Mouse (Mus musculus): Measurements from ENCODE around the gene Sept12.

Gene Sept12

DNA sequence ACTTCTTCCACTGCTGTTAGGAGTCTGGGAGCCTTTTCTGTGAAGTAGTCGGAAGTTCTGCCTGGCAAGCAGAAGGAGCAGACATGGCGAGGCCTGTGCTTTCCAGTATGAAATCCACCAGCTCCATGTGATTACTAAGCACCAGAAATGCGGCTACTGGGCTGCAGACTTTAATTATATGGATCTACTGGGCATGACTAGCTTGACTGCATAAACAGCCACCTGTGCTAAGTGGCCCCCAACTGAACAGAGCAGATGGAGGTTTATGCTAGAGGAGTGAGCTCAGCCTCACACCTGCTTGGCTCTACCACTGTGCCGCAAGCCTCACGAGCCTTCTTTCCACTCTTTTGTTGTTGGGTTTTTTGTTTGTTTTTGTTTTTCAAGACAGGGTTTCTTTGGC is 23.1 kb downstream of the Sept12 start:
- DNase-seq: peak; percentile 52

DNA sequence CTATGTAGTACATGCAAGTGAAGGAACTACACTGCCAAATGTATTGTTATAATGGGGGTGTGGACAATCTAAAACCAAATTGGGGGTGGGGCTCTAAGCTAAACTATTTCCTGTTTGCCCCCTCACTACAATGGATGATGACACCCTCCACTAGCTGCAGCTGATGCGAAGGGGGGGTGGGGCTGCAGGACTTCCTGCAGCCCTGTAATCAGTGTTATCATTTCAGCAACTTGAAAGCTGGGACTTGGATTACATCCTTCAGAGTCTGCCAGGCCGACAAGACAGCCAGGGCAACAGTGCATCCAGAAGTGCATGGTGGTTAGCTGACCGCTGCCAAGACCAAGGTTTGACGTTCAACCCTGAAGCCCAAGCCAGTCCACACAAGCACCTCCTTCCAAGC is 26.0 kb downstream of the Sept12 start:
- DNase-seq: no peak

DNA sequence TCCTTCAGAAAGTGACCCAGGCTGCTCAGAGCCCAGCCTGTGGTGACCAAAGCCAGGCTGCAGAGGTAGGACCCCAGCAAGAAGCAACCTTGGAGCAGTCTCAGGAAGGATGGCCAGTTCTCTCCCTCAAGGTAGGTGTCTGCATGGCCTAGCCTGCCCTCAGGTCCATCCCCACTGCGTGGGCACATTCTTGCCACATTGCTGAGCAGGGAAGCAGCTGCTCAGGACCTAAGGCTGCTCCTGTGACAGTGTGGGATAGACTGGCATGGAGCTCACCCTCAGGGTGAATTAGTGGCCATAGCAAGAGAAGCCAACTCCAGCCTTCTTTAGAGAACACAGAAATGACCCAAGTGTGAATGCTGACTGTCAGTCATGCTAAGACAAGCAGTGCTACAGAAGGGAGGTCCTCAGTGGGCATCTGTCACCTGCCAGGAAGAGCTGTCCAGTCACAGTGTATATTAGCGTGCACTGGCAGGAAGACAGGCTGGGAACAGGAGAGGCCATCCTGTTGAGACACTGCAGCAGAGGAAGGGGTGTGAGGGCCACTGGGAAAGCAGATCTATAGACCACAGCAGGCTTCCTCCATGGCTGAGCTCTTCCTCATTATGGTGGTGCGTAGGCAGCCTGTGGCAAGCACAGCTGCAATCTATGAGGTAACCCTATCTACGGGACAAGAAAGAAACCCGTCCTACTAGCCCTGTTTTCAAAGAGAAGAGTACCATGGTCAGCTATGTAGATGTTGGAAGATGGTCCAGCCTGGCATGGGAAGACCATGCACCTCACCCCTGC is 28.4 kb downstream of the Sept12 start:
- DNase-seq: no peak

DNA sequence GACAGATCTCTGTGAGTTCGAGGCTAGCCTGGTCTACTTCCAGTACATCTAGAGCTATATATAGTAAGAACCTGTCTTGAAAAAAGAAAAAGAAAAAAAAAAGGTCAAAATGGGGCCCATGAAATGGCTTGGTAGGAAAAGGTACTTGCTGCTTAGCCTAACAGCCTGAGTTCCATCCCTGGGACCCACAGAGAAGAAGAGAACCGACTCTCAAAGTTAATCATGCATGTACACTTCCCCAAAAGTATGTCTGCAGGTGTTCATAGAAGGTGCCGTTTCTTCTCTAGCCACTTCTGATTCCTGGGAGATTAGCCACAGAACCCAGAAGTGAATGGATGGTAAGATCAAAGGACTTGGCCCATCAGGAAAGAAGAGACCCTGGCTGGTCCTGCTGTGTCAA is 29.2 kb downstream of the Sept12 start:
- DNase-seq: no peak

DNA sequence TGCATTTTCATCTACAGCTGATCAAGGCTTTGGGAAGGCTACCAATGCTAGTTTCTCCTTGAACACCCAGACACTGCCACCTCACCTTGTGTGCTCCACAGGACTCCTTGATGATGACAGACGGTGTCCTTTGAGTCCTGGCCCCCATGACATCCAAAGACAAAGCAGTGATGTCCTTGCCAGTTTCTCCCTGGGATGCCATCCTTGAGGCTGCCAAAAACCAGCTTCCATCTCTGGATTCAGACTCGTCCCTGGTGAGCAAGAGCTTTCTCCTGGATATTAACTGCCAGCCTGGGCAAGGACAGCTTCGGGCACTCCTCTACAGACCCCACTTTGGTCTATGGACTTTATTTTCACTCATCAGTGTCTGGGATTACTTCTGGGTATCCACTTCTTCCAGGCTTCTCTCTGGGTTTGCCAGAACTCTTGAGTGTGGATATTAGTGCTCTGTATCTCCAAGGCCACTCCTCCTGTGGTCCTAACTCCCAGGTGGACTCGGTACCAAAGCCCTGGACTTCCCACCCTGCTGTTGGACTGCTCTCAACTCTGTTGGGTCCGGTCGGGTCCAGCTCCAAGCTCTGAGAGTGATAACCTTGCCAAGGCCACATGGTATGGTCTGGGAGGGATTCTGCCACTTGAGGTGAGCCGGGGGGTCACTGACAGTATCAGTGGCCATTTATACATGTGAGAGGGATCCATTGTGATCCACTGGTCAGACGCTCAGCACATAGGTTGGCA is 32.1 kb downstream of the Sept12 start:
- DNase-seq: peak; percentile 51

DNA sequence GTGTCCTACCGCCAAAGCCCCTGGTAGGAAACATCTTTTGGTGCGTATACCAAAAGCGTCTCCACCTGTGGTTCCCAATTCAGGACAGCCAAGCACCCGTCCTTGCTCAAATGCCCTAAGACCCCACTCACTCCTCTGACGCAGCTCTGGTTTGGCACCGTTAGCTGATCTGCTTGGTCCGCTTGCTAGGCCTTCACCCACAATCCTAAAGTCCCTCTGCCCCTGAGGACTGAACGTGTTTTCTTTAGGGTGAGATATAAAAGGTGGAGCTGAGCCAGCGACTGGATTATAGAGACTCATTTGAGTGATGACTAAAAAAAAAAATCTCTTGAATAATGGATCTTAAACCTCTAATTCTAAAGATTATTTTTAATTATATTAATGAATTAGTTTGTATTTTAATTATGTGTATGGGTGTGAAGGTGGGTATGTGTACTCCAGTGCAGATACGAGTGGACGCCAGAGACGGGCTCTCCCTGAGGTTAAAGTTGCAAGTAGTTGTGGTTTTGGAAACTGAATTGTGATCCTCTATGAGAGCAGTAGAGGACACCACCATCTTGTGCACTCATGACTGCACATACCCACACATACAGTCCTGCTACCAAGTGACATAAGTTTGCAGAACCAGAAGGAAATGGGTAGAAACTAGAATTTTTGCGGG is 32.8 kb downstream of the Sept12 start:
- no peak for DNase-seq

DNA sequence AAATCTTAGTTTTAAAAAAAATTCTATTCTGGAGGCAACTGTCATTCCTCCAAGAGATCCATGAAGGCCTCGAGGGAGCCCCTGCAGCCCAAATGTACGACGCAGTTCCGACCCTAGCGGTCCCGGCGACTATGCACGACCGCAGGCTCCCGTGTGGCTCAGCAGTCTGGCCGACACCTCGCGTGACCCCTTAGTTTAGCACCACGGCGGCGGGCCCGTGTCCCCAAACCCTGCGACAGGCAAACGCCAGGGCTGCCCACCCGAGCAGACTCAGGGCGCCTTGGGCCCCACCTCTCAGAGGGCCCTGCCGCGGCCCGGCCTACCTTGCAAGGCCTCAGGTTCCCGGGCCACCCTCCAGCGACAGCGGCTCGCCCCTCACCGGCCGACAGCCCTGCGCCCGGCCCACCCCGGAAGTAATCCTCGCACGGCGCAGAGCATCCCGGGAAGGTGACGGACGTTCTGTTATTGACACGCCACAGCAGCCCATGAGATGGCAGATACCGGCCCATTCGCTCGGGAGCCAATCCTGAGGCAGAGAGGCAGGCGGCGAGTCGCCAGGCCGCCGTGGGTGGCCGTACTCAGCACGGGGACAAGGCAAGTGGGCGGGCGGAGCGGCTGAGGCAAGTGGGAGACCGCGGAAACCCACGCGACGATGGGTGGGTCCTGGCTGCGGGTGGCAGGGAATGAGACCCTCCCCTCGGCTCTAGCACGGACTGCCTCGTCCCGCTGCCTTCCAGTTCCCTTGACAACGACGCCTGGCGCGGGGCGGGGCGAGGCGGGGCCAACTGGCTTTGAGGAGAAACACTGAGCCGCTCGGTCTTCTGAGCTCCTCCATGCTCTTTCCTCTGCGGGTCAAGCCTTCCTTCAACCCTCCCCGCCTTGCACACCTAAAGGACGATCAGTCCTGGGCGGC is 33.6 kb downstream of the Sept12 start, which contains the start of gene Anks3:
TSS of gene Anks3 (minus strand) at position 409 of the 913 bp plus-strand sequence.
- DNase-seq: peak; percentile 98

DNA sequence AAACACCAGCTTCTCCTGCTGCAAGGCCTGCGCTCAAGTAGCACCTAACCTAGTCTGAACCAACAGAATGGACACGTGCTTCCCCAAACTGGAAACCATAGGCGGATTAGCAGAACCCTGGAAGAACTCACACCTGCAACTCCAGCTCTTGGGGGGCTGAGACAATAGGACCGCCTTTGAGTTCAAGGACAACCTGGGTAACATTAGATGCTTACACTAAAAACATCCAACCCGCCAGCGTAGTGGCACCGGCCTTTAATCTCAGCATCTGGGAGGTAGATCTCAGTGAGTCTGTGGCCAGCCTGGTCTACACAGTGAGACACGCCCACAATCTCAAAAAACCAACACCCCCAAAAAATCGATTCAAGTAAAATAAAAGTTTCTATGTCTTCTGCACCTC is 34.3 kb downstream of the Sept12 start:
- no peak for DNase-seq

DNA sequence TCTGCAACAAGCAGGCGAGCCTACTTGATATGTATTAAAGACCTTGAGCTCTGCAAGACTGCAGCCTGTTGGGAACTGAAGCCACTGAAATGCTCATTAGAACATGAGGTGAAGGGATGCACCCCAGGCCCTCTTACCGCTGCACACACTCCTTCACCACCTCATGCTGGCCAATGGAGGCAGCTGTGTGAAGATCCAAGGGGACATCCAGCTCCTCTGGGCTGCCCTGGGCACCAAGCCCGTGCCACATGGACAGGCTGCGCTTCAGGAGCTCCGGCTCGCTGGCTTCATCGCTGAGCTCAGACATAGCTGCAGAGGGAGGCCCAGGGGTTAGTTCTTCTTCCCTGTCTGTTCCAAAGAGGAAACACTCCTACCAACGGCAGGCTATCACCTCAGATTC is 37.4 kb downstream of the Sept12 start:
- DNase-seq: no peak

DNA sequence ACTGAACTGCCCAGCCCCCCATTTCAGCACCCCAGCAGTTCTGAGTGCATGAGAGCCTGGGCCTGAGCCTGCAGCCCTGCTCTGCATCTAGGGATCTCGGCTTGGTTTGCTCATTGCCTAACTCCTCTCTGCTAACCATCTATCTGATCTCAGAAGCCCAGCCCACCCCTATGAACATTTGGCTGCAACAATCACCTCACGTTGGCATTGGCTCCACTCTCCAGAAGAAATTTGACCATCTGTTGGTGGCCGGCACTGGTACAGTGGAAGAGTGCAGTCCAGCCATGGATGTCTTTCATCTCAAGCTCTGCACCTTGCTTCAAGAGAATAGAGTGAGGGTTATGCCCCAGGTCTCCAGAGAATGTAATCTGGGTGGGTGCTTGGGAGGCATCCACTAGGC is 40.2 kb downstream of the Sept12 start:
- no peak for DNase-seq

DNA sequence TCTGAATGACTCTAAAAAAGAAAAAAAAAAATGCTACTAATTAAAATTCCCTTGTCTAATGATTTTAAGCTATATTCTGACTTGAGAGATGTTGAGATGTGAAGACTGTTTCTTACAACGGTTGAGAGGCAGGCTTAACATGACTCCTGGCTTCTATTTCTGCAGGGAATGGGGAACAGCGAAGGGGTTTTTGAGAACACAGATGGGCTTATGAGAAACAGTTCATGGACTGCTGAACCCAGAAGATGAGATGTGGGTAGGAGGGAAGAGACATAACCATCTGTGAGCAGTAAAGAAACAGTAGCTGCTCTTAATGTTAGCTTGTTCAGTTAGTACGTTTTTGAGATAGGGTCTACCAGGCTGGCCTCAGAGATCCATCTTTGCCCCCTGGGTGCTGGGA is 41.0 kb downstream of the Sept12 start:
- no peak for DNase-seq

DNA sequence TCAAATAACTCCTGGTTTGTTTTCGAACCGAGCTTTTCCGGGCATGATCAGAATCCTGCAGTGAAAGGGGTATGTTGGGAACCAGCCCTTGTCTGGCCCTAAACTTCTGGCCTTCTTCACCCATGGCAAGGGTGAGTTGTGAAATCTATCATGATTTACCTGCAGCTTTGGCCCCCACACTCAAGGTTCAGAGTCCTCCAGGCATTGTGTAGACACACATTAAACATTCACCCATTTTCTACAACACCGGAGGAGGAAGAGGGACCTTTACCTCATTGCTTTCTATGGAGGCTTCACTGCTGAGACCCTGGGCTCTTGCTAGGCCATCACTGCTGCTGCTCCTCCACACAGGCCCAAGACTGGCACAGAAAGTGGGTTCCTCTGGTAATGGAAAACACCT is 50.3 kb downstream of the Sept12 start:
- no peak for DNase-seq

DNA sequence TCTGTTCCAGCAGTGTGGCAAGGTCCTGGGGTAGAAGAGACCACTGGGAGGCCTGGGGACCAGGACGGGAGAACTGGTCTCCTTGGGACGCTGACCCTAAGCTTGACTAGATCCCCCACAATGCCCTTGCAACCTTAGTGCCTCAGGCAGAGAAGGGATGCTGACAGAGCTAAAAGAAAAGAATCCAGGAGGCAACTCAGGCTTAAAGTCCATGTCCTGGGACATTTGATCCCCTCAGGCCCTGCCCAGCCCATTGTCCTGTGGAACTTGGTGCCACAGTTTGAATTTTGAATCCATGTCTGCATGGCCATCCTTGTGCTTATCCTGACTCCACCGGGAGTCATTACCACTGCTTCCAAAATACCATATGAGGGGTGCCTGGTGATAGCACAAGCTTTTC is 51.5 kb downstream of the Sept12 start:
- no peak for DNase-seq

DNA sequence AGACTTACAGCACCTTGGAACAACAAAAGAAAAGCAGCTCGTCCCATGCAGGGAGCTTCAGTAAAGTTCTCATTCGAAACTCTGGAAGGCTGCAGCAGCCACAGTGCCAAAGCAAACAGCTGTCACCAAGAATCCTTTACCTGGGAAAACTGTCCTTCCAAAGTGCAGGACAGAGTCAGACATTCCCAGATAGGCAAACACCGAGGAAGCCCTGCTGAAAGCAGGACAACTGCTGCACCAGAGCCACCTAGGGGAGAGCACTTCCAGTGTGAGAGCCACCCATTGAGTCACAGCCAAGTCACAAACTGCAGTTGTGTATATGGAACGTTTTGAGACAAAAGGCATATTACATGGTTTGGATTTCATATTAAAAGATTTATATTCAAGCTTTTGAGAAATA is 52.2 kb downstream of the Sept12 start:
- DNase-seq: no peak

DNA sequence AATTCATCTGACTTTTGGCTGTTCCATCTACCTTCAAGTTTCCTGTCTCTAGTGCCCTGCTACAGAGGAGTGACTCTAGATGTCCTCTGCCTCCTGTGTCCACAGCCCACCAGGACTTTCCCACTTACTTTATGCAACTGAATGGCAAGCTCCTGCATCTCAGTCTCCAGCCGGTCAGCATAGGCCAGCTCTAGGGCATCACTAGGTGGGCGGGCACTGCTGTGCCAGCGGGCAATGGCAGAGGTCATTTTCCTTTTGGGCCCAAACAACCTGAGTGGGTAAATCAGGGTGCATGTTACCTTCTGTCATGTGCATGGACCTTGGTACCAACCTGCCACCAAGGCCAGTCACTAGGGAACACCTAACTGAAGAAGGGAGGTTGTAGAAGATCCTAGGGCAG is 54.2 kb downstream of the Sept12 start:
- DNase-seq: no peak

DNA sequence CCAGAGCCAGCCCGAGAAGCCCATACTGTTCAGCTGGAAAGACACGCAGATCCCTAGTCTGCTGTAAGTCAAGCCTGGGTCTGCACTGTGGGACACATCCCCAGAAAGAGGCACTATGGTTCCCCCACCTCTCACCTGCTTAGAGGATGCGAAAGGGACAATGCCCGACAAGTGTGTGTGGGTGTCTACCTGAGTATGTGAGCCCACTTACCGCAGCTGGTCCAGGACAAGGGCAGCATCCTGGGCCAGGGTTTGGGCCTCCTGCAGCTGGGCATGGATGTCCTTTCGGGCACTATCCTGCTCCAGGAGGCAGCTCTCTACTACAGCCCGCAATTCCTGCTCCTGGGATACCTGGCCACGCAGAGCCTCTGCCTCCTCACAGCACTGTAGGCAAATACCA is 54.8 kb downstream of the Sept12 start:
- no peak for DNase-seq

DNA sequence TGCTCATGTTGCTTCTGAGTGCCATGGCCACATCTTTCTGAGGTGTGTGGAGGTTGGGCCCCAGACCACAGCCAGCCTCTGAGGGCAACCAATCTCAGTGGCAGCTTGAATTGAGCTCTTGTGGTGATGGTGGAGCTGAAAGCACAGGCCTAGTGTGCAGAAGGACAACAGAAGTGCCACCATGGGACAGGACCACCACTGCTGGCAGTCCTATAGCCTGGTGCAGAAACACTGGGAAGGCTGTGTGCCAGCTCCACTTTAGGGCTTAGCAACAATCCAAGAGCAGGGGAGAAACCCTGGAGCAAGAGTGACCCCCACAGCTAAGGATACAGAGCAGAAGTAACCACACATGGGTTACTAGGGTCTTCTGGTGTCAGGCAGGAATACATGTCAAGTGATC is 56.6 kb downstream of the Sept12 start:
- DNase-seq: no peak

DNA sequence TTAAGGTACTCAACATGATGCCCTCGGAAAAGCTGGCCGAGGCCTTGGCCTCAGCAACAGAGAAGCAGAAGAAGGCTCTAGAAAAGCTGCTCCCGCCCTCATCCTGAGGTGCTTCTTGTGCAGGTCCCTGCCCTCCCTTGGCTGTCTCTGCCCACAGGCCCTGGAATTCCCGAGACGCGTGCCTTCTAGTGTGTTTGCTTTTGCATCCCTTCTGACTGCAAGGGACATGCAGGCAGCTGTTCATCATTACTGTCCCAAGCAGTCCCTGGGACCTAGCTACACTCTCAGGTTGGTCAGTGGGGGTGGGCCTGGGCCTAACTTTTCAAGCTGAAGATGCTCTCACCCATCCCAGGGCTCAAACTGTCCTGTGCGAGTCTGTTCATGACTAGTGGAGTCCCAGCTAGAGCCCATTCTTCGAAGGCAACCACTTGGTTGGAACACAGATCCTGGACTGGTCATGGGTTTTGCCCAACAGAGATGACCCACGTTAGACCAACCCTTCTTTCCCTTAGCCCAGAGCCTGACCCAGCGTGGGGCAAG is 57.3 kb downstream of the Sept12 start:
- DNase-seq: no peak

DNA sequence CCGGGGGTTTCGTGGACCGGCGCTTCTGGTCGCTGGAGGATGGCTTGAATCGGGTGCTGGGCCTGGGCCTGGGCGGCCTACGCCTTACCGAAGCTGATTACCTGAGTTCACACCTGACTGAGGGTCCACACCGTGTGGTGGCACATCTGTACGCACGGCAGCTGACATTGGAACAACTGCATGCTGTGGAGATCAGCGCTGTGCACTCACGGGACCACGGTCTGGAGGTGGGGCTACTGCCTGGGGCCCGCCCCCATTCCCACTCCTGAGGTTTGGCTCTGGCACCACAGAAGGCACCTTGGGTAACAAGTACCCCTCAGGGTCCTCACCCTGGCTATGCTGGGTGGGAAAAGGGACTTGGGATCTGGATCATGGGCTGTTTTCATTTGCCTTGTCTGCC is 58.2 kb downstream of the Sept12 start:
- no peak for DNase-seq

DNA sequence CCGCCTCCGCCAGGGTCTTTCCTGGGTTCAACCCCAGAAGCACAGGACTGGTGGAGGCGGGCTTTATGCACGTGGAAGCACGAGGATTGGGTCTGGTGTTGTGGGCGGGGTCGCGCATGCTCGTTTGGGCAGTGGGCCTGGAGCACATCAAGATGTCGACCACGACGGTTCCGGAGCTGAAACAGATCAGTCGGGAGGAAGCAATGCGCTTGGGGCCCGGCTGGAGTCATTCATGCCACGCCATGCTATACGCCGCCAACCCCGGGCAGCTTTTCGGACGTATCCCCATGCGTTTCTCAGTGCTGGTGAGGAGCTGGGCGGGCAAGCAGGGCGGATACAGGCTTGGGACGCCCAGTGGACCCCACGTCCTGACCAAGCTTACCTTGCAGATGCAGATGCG is 58.7 kb downstream of the Sept12 start:
- peak; percentile 93 for DNase-seq

DNA sequence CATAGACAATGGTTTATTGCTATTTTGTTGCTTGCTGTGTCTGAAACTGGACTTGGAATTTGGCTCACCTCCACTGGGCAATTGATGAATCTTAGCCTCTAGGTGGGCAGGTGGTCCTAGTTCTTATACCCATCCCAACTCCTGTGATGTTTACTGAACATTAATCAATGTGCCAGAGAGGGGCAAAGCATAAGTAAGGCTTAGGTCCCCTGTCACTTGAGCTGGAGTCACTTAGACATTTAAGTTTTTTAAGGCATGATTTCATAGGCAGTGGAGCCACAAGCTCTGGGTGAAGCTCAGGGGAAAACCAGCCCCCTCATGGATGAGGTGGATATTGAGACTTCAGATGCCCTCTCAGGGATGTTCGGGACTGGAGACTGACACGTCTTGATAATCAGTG is 59.2 kb downstream of the Sept12 start, which contains the start of gene Nudt16l1:
TSS of gene Nudt16l1 (plus strand) at position 301 of the 400 bp plus-strand sequence.
- DNase-seq: no peak
